Mouse (Mus musculus): ENCODE measurements at regions not wholly inside any gene's neighbourhood (a gene's known extent, or its start where the extent isn't known, plus 50 kb on each side); places are given as distances from the start of the nearest gene placed in this dataset.

DNA sequence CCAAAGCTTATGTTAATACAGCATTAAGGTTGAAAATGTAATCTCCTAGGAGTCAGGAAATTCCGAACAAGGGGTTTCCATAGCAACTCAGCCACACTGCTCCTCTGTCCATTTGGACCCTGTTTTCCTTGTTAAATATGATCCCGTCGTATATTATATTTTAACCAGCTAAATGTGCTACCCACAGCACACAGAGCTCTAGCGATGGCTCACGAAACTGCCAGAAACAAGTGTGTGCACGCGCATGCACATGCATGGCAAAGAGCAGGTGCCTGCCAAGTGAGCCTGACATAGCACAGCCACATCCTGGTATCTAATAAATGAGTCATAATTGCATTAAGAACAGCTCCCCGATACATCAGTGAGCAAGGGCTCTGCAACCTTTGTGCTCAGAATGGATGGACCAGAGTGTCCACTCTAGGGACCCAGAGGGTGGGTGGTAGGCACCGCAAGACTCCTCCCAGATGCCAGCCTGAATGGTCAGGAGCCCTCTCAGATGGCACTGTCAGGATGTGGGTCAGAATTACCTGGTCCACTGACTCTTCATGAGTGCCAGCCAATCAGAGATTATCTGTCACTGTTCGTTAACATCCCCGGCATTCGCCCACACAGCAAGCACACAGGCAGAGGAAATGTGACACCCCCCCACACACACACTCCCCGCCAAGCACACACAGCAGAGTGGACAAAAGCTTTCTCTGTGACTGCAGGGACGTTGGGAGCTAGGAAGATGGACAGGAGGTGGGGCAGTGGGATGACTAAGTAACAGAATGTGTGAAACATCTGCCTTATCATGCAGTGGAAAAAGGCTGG lies 272.8 kb upstream of the Zmiz1 start:
- TF ChIP-seq POLR2A (IDR thresholded peaks at IDR 0.05; ENCODE audit: insufficient read depth, low read depth, low read length) = no peak
- TF ChIP-seq CTCF (IDR thresholded peaks at IDR 0.05; ENCODE audit: insufficient read depth, low read depth, low read length) = no peak
- Histone ChIP-seq H3K4me3 (ENCODE audit: insufficient read depth, low read depth, low read length) (no peak overlapping the region), H3K4me1 (ENCODE audit: control insufficient read depth, insufficient read depth, low read length) (peaks cover 25% of the 10 kb centered on the region), H3K27ac (ENCODE audit: insufficient read depth, low read depth, low read length) (peak overlapping the region; percentile 5; the same call in 1 of the 2 replicates)
- WGBS = 25% methylated on average over 14 of the region's 14 CpGs

DNA sequence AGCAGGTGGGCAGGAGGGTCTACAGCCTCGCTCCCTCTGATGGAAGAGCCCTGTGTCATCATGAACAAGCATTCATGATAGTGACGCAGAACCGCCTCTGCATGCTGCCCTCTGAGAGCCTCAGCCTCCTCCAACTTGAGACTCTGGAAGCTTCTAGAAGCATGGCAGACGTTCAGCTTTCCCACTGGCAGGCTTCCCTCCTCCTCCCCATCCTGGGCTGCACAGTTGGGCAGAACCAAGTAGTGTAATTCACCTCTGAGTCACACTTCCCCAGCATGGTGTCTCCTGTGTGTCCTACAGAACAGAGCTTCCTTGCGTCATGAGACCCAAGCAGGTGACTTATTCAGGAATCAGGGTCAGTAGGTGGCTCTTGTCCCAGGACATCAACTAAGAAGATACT lies 271.3 kb upstream of the Zmiz1 start:
- 45% methylated on average over 5 of the region's 5 CpGs for WGBS
- peaks cover 25% of the 10 kb centered on the region for H3K4me1 ChIP-seq (ENCODE audit: control insufficient read depth, insufficient read depth, low read length)
- no peak overlapping the region; the same call in 1 of the 2 replicates for H3K27ac ChIP-seq (ENCODE audit: insufficient read depth, low read depth, low read length)
- TF ChIP-seq POLR2A (IDR thresholded peaks at IDR 0.05; ENCODE audit: insufficient read depth, low read depth, low read length) (no peak), CTCF (IDR thresholded peaks at IDR 0.05; ENCODE audit: insufficient read depth, low read depth, low read length) (no peak)
- no peak overlapping the region for H3K4me3 ChIP-seq (ENCODE audit: insufficient read depth, low read depth, low read length)

GRCm38 (mm10) chr14:25189256-25189655 lies 269.7 kb upstream of the Zmiz1 start:
- Histone ChIP-seq H3K4me1 (ENCODE audit: control insufficient read depth, insufficient read depth, low read length) (peaks cover 25% of the 10 kb centered on the region), H3K4me3 (ENCODE audit: insufficient read depth, low read depth, low read length) (no peak overlapping the region), H3K27ac (ENCODE audit: insufficient read depth, low read depth, low read length) (no peak overlapping the region)
- TF ChIP-seq CTCF (IDR thresholded peaks at IDR 0.05; ENCODE audit: insufficient read depth, low read depth, low read length) (no peak), POLR2A (IDR thresholded peaks at IDR 0.05; ENCODE audit: insufficient read depth, low read depth, low read length) (no peak)
- WGBS = 61% methylated on average over 5 of the region's 5 CpGs

DNA sequence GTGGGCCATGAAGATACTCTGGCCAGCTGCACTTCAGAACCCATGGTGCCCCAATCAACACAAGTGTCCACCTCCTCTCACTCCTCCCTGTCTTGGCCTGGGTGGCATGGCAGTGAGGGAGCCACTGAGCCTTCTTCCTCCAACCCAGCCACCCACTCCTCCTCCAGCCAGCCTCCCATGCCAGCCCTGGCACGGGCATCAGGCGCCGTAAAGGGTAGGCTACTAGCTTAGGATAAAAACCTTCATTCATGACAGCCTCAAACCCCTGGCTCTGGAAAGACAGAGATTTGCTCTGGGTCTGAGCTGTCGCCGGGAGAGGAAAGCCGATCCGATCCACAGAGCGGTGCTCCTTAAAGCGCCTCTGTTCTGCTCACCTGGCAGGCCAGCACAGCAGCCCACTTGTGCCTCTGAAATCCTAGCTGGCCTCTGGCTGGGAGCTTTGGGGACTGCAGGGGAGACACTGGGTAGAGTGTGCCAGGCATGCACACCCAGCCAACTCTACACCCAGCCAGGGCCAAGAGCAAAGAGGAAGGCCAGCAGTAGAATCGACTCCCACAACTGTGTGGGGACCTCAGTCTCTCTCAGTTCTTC lies 268.2 kb upstream of the Zmiz1 start:
- no peak for TF ChIP-seq POLR2A (IDR thresholded peaks at IDR 0.05; ENCODE audit: insufficient read depth, low read depth, low read length)
- TF ChIP-seq CTCF (IDR thresholded peaks at IDR 0.05; ENCODE audit: insufficient read depth, low read depth, low read length) = no peak
- WGBS = 73% methylated on average over 10 of the region's 10 CpGs
- Histone ChIP-seq H3K4me1 (ENCODE audit: control insufficient read depth, insufficient read depth, low read length) (peaks cover 20% of the 10 kb centered on the region), H3K4me3 (ENCODE audit: insufficient read depth, low read depth, low read length) (no peak overlapping the region), H3K27ac (ENCODE audit: insufficient read depth, low read depth, low read length) (no peak overlapping the region)

DNA sequence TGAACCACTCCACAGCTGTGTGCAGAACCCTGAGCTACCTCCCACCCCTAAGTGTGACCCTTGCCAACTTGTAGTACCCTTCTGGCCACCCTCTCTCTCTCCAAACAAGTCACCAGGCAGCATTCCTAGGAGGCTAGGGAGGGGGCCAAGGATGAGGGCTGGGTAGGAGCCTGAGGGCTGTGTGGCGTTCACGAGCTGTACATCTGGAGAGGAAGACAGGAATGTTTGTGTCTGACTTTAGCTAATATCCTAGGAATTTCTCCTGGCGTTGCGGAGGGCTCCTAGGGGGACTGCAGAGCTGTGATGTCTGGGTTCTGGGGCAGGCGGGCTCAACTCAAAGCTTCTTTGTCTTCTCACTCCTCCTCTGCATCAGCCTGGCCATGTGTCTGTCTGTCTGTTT lies 262.2 kb upstream of the Zmiz1 start:
- TF ChIP-seq POLR2A (IDR thresholded peaks at IDR 0.05; ENCODE audit: insufficient read depth, low read depth, low read length) = no peak
- Histone ChIP-seq H3K27ac (ENCODE audit: insufficient read depth, low read depth, low read length) (no peak overlapping the region), H3K4me3 (ENCODE audit: insufficient read depth, low read depth, low read length) (no peak overlapping the region), H3K4me1 (ENCODE audit: control insufficient read depth, insufficient read depth, low read length) (peaks cover 5% of the 10 kb centered on the region; the same call in 1 of the 2 replicates)
- 83% methylated on average over 5 of the region's 5 CpGs for WGBS

DNA sequence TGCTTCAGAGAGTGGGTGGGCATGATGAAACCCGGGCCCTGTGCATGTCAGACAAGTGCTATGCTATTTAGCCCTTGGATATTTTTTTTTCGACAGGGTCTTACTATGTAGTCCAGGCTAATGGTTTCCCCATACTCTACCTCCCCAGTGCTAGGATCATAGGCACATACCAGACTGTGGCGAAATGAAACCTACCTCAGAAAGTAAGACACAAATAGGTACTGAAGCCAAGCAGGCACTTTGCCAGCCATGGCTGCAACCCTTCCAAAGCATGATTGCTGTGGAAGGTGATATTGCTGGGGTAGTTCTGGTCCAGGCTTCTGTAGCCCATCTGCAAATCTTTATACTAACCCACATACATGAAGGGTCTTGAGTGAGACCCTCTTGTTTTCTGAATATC lies 259.1 kb upstream of the Zmiz1 start:
- no peak overlapping the region for H3K27ac ChIP-seq (ENCODE audit: insufficient read depth, low read depth, low read length)
- 92% methylated on average over 3 of the region's 3 CpGs for WGBS
- TF ChIP-seq CTCF (IDR thresholded peaks at IDR 0.05; ENCODE audit: insufficient read depth, low read depth, low read length) (no peak), POLR2A (IDR thresholded peaks at IDR 0.05; ENCODE audit: insufficient read depth, low read depth, low read length) (no peak)
- no peak overlapping the region for H3K4me3 ChIP-seq (ENCODE audit: insufficient read depth, low read depth, low read length)
- H3K4me1 ChIP-seq (ENCODE audit: control insufficient read depth, insufficient read depth, low read length) = peaks cover 5% of the 10 kb centered on the region; the same call in 1 of the 2 replicates

GRCm38 (mm10) chr14:25200656-25201179 lies 258.3 kb upstream of the Zmiz1 start:
- H3K4me3 ChIP-seq (ENCODE audit: insufficient read depth, low read depth, low read length) = no peak overlapping the region
- H3K4me1 ChIP-seq (ENCODE audit: control insufficient read depth, insufficient read depth, low read length) = peaks cover 5% of the 10 kb centered on the region; the same call in 1 of the 2 replicates
- WGBS = 81% methylated on average over 4 of the region's 4 CpGs
- H3K27ac ChIP-seq (ENCODE audit: insufficient read depth, low read depth, low read length) = no peak overlapping the region
- no peak for TF ChIP-seq POLR2A (IDR thresholded peaks at IDR 0.05; ENCODE audit: insufficient read depth, low read depth, low read length)
- no peak for TF ChIP-seq CTCF (IDR thresholded peaks at IDR 0.05; ENCODE audit: insufficient read depth, low read depth, low read length)

DNA sequence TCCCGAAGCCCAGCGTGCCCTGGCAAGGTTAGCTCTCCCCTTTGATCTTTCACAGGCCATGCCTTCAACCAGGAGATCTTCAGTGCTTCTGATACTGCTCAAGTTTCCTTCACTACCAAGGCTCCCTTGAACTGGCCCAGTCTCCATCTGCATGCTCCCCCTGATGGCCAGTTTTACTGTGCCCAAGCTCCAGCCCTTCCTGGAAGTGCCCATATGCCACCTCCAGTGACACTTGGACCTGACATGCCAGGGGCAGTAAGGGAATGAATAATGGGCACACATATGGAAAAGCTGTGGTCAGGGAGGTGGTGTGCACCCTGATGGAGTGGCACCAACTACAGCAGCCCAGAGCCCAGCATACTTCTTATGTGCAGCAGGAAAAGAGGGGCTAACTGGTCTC lies 256.7 kb upstream of the Zmiz1 start:
- 92% methylated on average over 2 of the region's 2 CpGs for WGBS
- peaks cover 5% of the 10 kb centered on the region; the same call in 1 of the 2 replicates for H3K4me1 ChIP-seq (ENCODE audit: control insufficient read depth, insufficient read depth, low read length)
- no peak overlapping the region for H3K4me3 ChIP-seq (ENCODE audit: insufficient read depth, low read depth, low read length)
- TF ChIP-seq CTCF (IDR thresholded peaks at IDR 0.05; ENCODE audit: insufficient read depth, low read depth, low read length) = no peak
- no peak for TF ChIP-seq POLR2A (IDR thresholded peaks at IDR 0.05; ENCODE audit: insufficient read depth, low read depth, low read length)
- no peak overlapping the region for H3K27ac ChIP-seq (ENCODE audit: insufficient read depth, low read depth, low read length)

- WGBS = 96% methylated on average over 5 of the region's 5 CpGs
- Histone ChIP-seq H3K4me1 (ENCODE audit: control insufficient read depth, insufficient read depth, low read length) (peaks cover 5% of the 10 kb centered on the region; the same call in 1 of the 2 replicates), H3K27ac (ENCODE audit: insufficient read depth, low read depth, low read length) (no peak overlapping the region), H3K4me3 (ENCODE audit: insufficient read depth, low read depth, low read length) (no peak overlapping the region)
- TF ChIP-seq POLR2A (IDR thresholded peaks at IDR 0.05; ENCODE audit: insufficient read depth, low read depth, low read length) (no peak), CTCF (IDR thresholded peaks at IDR 0.05; ENCODE audit: insufficient read depth, low read depth, low read length) (no peak)
Observed at GRCm38 (mm10) chr14:25204091-25204490, 254.9 kb upstream of the Zmiz1 start.

Measured in olfactory bulb, adult 2 months (tissue).